Mouse (Mus musculus): ENCODE measurements around the gene Rbfox1. TPM values are rescaled to one million over a fixed set of nuclear protein-coding genes. Genes with fewer than 3 reads are reported as not detected.

Rbfox1 gene
- polyA plus RNA-seq, 1 experiment from 2014 or later = 0.32 TPM

- WGBS (ENCODE audit: insufficient replicate concordance) = 60% methylated on average over 6 of the region's 6 CpGs
- no peak for ATAC-seq (ENCODE audit: insufficient read depth)
These were observed 1070.0 kb downstream of the Rbfox1 start for GRCm38 (mm10) chr16:6955102-6955675.

GRCm38 (mm10) chr16:6961931-6962379 is 1076.8 kb downstream of the Rbfox1 start:
- Histone ChIP-seq H3K4me2 (no peak overlapping the region), H3K9me3 (replicated peaks) (no peaks in the 10 kb centered on the region), H3K27ac (replicated peaks) (no peak overlapping the region), H3K4me1 (replicated peaks) (no peaks in the 10 kb centered on the region), H3K4me3 (replicated peaks) (no peak overlapping the region), H3K36me3 (replicated peaks) (no peaks in the 10 kb centered on the region), H3K27me3 (no peaks in the 10 kb centered on the region), H3K9ac (no peak overlapping the region)
- ATAC-seq (ENCODE audit: insufficient read depth) = no peak
- 36% methylated on average over 2 of the region's 2 CpGs for WGBS (ENCODE audit: insufficient replicate concordance)

More at GRCm38 (mm10) chr16:6955102-6955675, 1070.0 kb downstream of the Rbfox1 start:
- no peaks in the 10 kb centered on the region for H3K27me3 ChIP-seq
- no peaks in the 10 kb centered on the region for H3K4me1 ChIP-seq (replicated peaks)
- no peak overlapping the region for H3K4me3 ChIP-seq (replicated peaks)
- H3K9ac ChIP-seq = no peak overlapping the region
- no peaks in the 10 kb centered on the region for H3K9me3 ChIP-seq (replicated peaks)
- no peak overlapping the region for H3K27ac ChIP-seq (replicated peaks)
- no peaks in the 10 kb centered on the region for H3K36me3 ChIP-seq (replicated peaks)
- H3K4me2 ChIP-seq = no peak overlapping the region

GRCm38 (mm10) chr16:6962508-6962907 is 1077.4 kb downstream of the Rbfox1 start:
- no peak overlapping the region for H3K9ac ChIP-seq
- H3K27ac ChIP-seq (replicated peaks) = no peak overlapping the region
- no peaks in the 10 kb centered on the region for H3K4me1 ChIP-seq (replicated peaks)
- H3K4me2 ChIP-seq = no peak overlapping the region
- H3K4me3 ChIP-seq (replicated peaks) = no peak overlapping the region
- H3K27me3 ChIP-seq = no peaks in the 10 kb centered on the region
- 41% methylated on average over 5 of the region's 5 CpGs for WGBS (ENCODE audit: insufficient replicate concordance)
- ATAC-seq (ENCODE audit: insufficient read depth) = no peak
- H3K36me3 ChIP-seq (replicated peaks) = no peaks in the 10 kb centered on the region
- no peaks in the 10 kb centered on the region for H3K9me3 ChIP-seq (replicated peaks)

- Histone ChIP-seq H3K4me1 (replicated peaks) (no peaks in the 10 kb centered on the region), H3K9ac (no peak overlapping the region), H3K9me3 (replicated peaks) (no peaks in the 10 kb centered on the region), H3K4me3 (replicated peaks) (no peak overlapping the region), H3K4me2 (no peak overlapping the region), H3K27me3 (no peaks in the 10 kb centered on the region), H3K36me3 (replicated peaks) (no peaks in the 10 kb centered on the region), H3K27ac (replicated peaks) (no peak overlapping the region)
- WGBS (ENCODE audit: insufficient replicate concordance) = 37% methylated on average over 4 of the region's 4 CpGs
- ATAC-seq (ENCODE audit: insufficient read depth) = no peak
These were observed 1078.4 kb downstream of the Rbfox1 start for GRCm38 (mm10) chr16:6963533-6963932.

- no peaks in the 10 kb centered on the region for H3K27me3 ChIP-seq
- H3K9me3 ChIP-seq (replicated peaks) = no peaks in the 10 kb centered on the region
- no peaks in the 10 kb centered on the region for H3K4me1 ChIP-seq (replicated peaks)
- ATAC-seq (ENCODE audit: insufficient read depth) = no peak
- no peak overlapping the region for H3K4me2 ChIP-seq
- no peak overlapping the region for H3K4me3 ChIP-seq (replicated peaks)
- 12% methylated on average over 8 of the region's 8 CpGs for WGBS (ENCODE audit: insufficient replicate concordance)
- no peak overlapping the region for H3K27ac ChIP-seq (replicated peaks)
- no peak overlapping the region for H3K9ac ChIP-seq
- H3K36me3 ChIP-seq (replicated peaks) = no peaks in the 10 kb centered on the region
These were observed 1079.8 kb downstream of the Rbfox1 start for GRCm38 (mm10) chr16:6964720-6965583.

GRCm38 (mm10) chr16:6969986-6970385 is 1084.8 kb downstream of the Rbfox1 start:
- WGBS (ENCODE audit: insufficient replicate concordance) = 57% methylated on average over 4 of the region's 4 CpGs
- ATAC-seq (ENCODE audit: insufficient read depth) = no peak
- Histone ChIP-seq H3K4me1 (replicated peaks) (no peaks in the 10 kb centered on the region), H3K27me3 (no peaks in the 10 kb centered on the region), H3K9ac (no peak overlapping the region), H3K4me2 (no peak overlapping the region), H3K9me3 (replicated peaks) (no peaks in the 10 kb centered on the region), H3K4me3 (replicated peaks) (no peak overlapping the region), H3K36me3 (replicated peaks) (no peaks in the 10 kb centered on the region), H3K27ac (replicated peaks) (no peak overlapping the region)

- Histone ChIP-seq H3K4me2 (no peak overlapping the region), H3K9me3 (replicated peaks) (no peaks in the 10 kb centered on the region), H3K27ac (replicated peaks) (no peak overlapping the region), H3K4me1 (replicated peaks) (no peaks in the 10 kb centered on the region), H3K4me3 (replicated peaks) (no peak overlapping the region), H3K9ac (no peak overlapping the region), H3K27me3 (no peaks in the 10 kb centered on the region), H3K36me3 (replicated peaks) (no peaks in the 10 kb centered on the region)
- no peak for ATAC-seq (ENCODE audit: insufficient read depth)
- 66% methylated on average over 7 of the region's 7 CpGs for WGBS (ENCODE audit: insufficient replicate concordance)
These were observed 1091.2 kb downstream of the Rbfox1 start for GRCm38 (mm10) chr16:6976341-6976740.

- Histone ChIP-seq H3K27me3 (no peaks in the 10 kb centered on the region), H3K9me3 (replicated peaks) (no peaks in the 10 kb centered on the region), H3K9ac (no peak overlapping the region), H3K4me2 (no peak overlapping the region), H3K4me3 (replicated peaks) (no peak overlapping the region), H3K36me3 (replicated peaks) (no peaks in the 10 kb centered on the region), H3K27ac (replicated peaks) (no peak overlapping the region), H3K4me1 (replicated peaks) (no peaks in the 10 kb centered on the region)
- ATAC-seq (ENCODE audit: insufficient read depth) = no peak
- 57% methylated on average over 2 of the region's 2 CpGs for WGBS (ENCODE audit: insufficient replicate concordance)
These were observed 1098.8 kb downstream of the Rbfox1 start for GRCm38 (mm10) chr16:6983947-6984346.

GRCm38 (mm10) chr16:6986031-6986430 is 1100.9 kb downstream of the Rbfox1 start:
- Histone ChIP-seq H3K9me3 (replicated peaks) (no peaks in the 10 kb centered on the region), H3K4me3 (replicated peaks) (no peak overlapping the region), H3K27ac (replicated peaks) (no peak overlapping the region), H3K36me3 (replicated peaks) (no peaks in the 10 kb centered on the region), H3K9ac (no peak overlapping the region), H3K4me1 (replicated peaks) (no peaks in the 10 kb centered on the region), H3K4me2 (no peak overlapping the region), H3K27me3 (no peaks in the 10 kb centered on the region)
- no peak for ATAC-seq (ENCODE audit: insufficient read depth)

- Histone ChIP-seq H3K4me1 (replicated peaks) (no peaks in the 10 kb centered on the region), H3K9me3 (replicated peaks) (no peaks in the 10 kb centered on the region), H3K27ac (replicated peaks) (no peak overlapping the region), H3K4me3 (replicated peaks) (no peak overlapping the region), H3K27me3 (no peaks in the 10 kb centered on the region), H3K36me3 (replicated peaks) (no peaks in the 10 kb centered on the region), H3K9ac (no peak overlapping the region), H3K4me2 (no peak overlapping the region)
- 34% methylated on average over 2 of the region's 2 CpGs for WGBS (ENCODE audit: insufficient replicate concordance)
- no peak for ATAC-seq (ENCODE audit: insufficient read depth)
These were observed 1101.3 kb downstream of the Rbfox1 start for GRCm38 (mm10) chr16:6986494-6986893.

- H3K27ac ChIP-seq (replicated peaks) = no peak overlapping the region
- H3K9ac ChIP-seq = no peak overlapping the region
- H3K4me3 ChIP-seq (replicated peaks) = no peak overlapping the region
- H3K36me3 ChIP-seq (replicated peaks) = no peaks in the 10 kb centered on the region
- H3K9me3 ChIP-seq (replicated peaks) = no peaks in the 10 kb centered on the region
- no peak for ATAC-seq (ENCODE audit: insufficient read depth)
- H3K27me3 ChIP-seq = no peaks in the 10 kb centered on the region
- WGBS (ENCODE audit: insufficient replicate concordance) = 35% methylated on average over 5 of the region's 5 CpGs
- H3K4me2 ChIP-seq = no peak overlapping the region
- no peaks in the 10 kb centered on the region for H3K4me1 ChIP-seq (replicated peaks)
These were observed 1107.1 kb downstream of the Rbfox1 start for GRCm38 (mm10) chr16:6992251-6992650.

Measured in liver, embryonic 15.5 days (tissue).